Mouse (Mus musculus) ES-E14 (cell line): ENCODE measurements around the gene Slc35c1.

Experiments used
- HCFC1 ChIP-seq: IDR thresholded peaks from 2 replicates; pipeline ENCODE4 v1.6.1; 2012; ENCODE audit warnings: low read length, inconsistent platforms, borderline replicate concordance; ENCODE audit not compliant: insufficient read depth
- ZNF384 ChIP-seq: IDR thresholded peaks from 2 replicates; pipeline ENCODE4 v1.6.1; 2012; ENCODE audit warnings: low read depth, low read length, inconsistent platforms

DNA sequence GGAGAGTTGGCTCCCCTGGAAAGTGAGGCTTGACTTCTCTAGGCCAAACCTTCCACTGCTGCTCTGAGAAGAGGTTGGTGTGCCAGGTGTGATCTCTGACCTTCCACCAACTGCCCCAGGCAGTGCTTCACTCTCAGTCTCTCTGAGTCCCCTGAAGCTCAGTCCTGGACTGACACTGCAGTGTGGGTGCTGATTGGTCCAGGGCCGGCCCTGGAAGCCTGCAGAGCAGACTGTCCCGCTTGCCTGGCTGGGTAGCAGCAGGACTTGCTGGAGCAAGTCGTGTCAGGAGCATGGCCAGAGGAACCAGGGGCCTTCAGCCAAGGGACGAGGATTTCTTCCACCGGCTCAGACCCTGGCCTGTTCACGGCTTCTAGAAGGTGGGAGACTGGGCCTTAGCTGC is 55.6 kb downstream of the Slc35c1 start:
- TF ChIP-seq HCFC1 = no peak
- no peak for TF ChIP-seq ZNF384
